Mouse (Mus musculus) mature B cell (primary cell): Measurements from ENCODE around the gene Zfp827.
"Not testable (repeated sequence)": the region's sequence is repeated elsewhere in the genome, so short reads cannot be mapped to it uniquely, and the experiment has no call there.

ENCODE experiments used
- in situ Hi-C: fragments of 300-500 bp; cut with MboI; formaldehyde crosslinking; loops from 2 replicates; pipeline ENCODE4 v1.14.3; 2019

Zfp827 gene

DNA sequence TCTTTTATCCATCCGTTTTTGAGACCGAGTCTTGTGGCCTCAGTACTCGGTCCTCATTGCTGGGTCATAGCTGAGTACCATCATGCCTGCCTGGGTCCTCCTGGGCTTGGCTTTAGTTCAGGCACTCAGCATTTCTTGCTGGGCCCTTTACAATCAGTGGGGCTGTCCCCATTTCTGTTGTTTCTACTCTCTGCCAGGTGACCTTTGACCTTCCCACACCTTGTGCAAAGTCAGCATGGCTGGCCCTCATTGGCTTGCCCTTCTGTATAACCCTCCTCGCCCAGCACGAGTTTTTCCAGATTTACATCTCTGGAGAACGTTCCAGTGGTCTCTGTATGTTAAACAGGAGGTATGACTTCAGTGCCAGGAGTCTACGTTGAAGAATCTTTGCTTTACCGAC, 83.2 kb downstream of the Zfp827 start:
- in situ Hi-C loops: no loop called here

DNA sequence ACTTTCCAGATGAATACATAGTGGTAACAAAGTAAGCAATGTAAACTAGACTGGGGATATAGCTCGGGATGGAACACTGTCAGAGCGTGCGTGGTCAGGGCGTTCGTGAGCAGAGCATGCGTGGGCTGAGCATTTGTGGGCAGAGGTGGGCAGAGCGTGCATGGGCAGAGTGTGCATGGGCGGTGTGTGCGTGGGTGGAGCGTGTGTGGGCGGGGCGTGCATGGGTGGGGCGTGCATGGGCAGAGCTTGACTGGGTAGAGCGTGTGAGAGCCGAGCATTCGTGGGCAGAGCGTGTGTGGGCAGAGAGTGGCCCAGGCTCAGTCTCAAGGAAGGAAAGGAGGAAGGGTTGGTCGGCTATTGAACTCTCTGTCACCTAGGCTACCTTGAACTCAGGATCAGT, 84.2 kb downstream of the Zfp827 start:
- in situ Hi-C loops: no loop called here

DNA sequence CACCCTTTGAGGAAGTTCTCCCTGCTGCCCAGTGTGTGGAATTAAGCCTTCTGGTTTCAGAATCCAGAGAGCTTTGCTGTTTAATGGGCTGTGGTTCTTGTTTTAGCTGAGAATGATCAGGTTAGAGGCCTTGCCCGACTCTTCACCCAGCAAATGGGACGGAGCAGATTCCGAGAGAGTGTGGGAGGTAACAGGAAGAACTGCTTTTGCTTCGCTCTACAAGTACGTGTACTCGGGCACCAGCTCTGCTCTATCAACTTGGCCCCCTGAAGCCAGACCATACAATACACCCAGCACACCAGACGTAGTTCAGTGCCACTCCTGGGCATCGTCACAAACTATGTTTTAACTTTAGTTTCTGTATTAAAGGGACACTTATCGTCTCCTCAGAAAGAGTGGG, 85.3 kb downstream of the Zfp827 start:
- in situ Hi-C loops: no loop called here

DNA sequence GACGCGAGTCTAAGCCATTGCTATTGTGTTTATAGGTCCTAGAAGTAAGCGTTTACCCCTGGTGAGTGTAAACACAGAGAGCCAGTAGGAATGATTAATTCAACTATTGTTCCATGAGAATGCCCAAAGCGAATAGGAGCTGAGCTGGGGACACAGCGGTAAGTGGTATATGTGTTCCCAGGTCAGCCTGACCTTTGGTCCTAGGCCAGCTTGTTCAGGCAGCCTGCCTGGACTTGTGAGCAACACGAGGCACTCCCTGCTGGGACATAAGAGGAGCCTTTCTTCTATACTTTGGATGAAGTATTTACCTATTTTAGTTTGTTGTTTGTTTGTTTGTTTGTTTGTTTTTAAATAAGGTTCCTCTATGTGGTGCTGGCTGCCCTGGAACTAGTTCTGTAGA, 86.3 kb downstream of the Zfp827 start:
- in situ Hi-C loops: no loop called here

DNA sequence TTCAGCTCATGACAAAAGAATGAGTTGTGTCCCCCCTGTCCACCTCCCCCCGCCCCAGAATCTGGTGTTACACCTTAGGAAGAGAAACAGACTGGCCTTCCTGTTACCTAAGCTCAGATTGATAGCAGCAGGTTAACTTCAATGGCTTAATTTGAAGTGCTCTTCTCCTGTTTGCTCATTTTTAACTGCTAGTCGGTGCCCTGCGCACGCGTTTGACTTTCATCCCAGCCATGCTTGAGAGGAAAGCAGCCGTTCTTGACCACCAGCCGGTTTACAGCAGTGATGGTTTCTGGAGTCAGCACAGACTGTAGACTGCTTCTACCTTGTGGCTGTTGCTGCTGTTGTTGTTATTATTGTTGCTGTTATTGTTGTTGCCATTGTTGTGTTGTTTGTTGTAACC, 88.2 kb downstream of the Zfp827 start:
- in situ Hi-C loops: no loop called here

DNA sequence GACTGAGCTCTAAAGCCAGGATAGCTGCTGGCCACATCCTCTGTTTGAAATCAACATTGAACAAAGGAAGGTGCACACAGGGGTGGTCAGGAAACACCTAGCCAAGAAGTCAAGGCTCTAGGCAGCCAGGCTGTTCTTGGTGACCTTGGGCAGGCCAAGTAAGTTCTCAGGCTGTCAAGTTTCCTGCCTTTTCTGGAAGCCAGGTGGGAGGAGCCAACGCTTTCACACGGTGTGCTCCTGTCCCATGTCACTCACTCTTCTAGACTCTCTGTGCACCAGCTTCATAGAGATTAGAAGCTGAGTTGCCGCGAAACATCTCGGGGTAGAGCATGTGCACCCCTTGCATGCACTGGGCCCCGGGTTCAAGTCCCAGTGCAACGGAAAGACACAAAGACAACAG, 89.5 kb downstream of the Zfp827 start:
- in situ Hi-C loops: no loop called here

DNA sequence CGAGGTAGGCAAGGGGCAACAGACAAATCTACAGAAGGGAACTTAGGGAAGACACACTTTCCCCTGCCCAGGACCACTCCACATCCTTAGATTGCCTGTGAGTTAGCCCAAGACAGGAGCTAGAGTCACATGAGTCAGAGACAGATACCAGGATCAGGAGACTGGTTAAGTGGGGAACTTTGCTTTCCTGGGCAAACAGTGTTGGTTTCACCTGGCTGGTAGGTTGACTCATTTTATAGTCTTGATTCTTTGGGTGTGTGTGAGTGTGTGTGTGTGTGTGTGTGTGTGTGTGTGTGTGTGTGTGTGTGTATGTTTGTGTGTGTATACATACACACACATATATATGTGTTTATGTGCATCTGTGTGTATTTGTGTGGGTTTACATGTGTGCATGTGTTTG, 93.4 kb downstream of the Zfp827 start:
- in situ Hi-C loops: no loop called here

DNA sequence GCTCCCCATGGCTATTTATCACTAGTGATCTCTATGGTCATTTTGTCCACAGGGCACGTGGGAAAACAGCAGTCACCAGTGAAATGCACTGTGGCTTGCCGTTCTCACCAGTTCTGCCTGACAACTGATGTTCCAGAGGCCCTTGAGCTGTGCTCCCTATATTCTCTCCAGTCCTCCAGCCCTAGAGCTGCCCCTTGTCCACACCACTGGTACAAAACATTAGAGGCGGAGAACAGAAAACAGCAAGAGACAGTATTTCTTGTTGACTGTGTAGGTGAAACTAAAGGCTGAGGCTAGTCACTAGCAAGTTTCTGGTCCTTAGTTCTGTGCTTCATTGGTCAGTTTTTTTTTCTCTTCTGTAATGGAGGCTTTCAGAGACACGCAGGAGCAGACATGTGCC, 96.0 kb downstream of the Zfp827 start:
- in situ Hi-C loops: no loop called here

DNA sequence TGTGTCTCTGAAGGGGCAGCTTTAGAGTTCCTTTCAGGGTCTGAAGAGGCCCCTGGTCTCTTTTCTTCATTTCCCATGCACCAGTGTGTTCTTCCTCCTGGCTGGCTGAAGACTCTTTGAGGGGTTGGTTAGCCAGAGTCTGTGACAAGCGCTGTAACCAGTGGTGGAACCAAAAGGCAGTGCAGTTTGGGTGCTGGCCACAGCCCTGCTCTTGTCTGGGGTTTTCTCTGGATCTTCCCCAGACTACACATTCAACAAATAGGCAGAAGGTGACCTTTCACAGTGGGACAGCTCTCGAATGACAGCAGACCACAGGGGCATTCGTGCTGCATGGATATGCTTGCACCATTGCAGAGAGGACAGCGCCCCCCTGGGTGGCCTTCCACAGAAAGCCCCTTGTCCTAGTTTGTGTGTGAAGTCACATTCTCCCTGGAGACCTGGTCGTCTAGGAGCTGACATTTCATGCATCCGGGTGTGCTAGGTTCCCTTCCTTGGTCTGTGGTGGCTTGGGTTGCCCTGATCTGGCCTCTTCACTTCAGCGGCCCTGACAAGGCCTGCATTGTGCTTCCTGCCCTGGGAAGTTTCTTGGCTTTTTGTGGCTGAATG, 99.1 kb downstream of the Zfp827 start:
- in situ Hi-C loops: no loop called here

DNA sequence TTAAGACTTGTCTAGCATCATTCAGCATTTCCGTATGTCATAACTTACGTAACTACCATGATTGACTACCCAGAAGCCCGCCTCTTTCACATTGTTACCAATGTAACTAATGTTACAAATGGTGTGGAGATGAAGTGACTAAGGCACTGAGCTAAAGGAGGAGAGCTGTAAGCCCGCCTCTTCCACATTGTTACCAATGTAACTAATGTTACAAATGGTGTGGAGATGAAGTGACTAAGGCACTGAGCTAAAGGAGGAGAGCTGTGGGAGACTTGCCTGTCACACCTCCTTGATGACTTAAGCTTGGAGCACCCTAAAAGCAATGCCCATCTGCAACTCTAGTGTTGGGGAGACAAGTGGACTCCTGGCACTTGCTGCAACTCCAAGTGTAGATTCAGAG, 100.3 kb downstream of the Zfp827 start:
- in situ Hi-C loops: not testable (repeated sequence)

DNA sequence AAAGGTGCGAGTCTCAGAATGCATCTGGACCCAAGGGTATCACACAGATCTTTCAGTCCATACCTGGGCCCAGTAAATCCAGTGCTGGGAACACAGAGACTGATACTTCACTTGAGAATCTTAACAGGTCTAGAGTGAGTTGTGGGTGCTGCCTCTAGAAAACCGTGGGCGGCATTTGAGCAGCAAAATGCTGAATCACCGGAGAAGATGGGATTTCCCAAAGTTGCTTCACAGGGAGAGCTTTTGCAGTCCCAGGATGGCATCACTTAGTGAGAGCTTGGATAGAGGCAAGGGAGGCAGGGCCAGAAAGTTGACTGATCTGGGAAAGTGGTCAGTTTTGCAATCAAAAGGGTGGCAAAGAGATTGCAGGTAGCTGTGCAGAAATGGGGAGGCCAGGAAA, 111.4 kb downstream of the Zfp827 start:
- in situ Hi-C loops: no loop called here

DNA sequence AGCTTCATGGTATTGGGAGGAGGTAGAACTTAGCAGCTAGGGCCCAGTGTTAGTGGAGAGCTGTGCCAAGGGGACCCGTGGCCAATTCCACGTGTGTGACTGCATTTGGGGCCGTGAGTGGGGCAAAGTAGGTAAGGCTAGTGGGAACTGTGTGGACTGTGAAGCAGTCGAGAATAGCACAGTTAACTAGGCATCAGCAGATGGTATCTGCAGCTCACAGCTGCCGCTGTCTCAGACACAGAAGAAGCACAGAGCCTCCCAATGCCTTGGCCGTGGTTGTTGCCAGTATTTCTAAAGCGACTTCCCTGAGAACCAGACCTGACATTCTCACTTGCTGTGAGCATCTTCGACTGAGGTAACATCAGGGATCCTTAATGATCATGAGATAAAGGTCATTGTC, 112.7 kb downstream of the Zfp827 start:
- in situ Hi-C loops: no loop called here

DNA sequence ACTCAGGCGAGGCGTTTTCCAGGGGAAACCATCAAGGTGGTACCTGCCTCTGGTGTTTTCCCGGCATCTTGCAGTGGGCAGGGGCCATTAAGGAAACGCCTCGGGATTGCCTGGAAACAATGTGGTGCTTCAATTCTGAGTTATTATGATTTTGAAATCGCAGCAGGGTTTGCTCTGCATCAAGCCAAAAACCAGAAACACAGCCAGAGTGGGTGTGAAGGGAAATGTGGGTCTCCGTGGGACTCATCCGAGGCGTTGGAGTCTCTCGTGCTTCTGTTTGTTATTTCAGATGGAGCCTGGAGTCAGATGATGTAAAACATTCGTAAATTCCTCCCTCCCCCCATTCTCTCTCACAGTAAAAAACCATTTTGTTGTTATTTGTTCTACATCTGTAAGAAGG, 113.4 kb downstream of the Zfp827 start:
- in situ Hi-C loops: no loop called here

DNA sequence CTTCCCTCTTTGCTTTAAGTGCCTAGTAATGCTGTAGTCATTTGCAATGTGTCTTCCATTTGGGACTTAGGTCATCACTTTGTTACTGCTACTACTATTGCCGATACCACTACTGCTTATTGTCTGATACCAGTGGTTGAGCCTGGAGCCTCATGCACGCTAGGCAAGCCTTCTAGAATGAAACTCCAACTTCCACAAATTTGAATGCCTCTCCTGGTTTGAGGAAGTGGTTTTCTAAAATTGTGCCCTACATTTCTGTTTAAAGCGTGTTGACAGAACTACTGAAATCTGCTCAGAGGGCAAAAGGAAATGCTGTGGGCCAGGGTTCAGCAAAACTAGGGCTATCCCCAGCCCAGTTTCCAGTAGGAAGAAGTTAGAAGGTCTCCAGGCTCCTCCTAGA, 115.5 kb downstream of the Zfp827 start:
- in situ Hi-C loops: no loop called here

DNA sequence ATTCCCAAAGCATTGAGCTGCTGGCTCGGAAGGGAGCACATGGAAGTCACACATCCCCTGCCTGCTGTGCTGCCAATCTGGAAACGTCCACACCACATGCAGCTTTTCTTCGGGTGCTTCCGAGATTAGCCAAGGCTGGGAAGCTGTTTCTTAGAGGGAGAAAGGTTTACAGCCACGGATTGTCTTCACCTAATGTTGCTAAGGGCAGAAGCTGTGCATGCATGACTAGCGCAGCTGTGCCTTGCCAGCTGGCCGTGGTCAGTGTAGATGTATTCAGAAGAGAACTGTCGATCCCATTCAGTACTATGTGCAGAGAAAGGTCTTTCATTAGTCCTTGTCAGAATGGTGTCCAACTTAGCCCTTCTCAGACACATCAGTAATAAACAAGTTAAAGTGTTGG, 117.0 kb downstream of the Zfp827 start:
- in situ Hi-C loops: no loop called here

DNA sequence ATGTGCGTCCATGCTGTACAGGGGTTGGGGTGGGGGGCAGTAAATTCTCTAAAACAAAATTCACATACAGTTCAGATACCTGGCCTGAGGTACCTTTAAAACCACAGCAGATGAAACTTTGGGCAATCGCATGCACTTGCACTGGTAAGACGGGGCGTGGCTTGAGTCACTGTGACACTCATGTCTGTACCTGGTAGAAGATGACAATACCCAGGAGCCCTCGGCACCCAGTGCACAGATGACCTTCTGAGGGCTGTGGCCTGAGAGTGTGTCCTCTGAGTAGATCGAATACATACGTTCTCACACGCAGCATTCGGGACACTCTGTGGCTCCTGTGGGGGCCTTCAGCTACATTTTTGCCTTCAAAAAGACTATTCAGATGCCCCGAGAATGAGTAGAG, 117.4 kb downstream of the Zfp827 start:
- in situ Hi-C loops: no loop called here

DNA sequence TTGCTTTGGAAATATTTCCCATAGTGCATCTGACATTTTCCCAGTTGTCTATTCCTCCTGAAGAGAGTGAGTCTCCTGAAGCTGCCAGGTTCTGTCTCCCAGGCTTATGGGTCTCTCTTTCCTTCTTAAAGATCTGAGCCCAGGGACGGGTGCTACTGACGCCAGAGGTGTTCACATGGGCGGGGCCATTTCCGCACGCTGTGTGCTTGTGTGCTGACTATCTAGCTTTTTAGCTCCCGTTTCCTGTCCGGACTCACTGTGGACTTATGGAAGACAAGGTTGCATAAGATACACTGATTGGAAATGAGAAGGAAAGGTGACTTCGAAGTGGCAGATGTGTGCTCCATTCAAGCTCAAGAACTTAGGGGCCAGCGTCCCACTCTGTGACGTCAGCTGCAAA, 120.6 kb downstream of the Zfp827 start:
- in situ Hi-C loops: no loop called here

DNA sequence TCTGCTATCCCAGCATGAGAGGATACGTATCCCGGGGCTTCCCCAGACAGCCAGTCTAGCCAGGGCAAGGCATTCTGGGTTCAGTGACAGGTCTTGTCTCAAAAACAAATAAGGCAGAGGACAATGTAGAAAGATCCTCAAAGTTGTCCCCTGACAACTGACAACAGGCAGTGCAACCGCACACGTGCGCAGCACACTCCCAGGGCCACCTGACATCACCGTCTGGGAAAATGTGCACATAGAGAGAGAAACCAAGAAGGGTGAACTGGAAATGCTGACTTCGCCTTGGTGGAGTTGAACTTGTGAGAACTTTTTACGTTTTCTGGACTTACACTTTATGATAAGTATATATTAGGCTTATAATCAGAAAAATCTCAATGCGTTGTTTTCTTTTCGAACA, 121.6 kb downstream of the Zfp827 start:
- in situ Hi-C loops: no loop called here

DNA sequence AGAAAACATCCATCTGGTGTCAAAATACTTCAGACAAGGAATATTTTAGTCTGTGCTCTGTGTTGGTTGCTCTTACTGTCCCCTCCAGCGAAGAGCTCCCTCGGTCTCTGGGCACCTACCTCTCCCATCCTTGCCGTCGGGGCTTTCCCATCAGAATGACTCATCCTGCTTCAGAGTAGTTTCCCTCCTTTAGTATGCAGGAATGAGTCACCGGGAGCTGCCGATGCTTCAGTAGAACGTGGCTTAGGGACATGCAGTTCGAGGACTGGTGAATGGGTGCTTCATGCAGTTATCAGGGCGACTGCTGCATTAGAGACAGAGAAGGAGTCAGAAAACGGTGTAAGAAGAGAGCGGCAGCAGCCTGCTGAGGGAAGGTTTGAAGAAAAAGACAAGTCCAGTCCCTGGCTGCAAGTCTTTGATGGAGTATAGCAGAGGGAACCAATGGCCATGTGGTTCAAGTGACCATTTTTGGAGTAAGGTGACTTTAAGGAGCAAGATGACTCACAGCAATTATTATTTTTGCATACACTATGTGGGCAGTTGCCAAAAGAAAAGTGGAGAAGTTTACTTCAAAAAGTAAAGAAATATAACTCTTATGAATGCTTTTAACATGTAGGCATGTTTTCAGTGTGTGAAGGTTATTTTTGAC, 122.4 kb downstream of the Zfp827 start:
- in situ Hi-C loops: no loop called here

DNA sequence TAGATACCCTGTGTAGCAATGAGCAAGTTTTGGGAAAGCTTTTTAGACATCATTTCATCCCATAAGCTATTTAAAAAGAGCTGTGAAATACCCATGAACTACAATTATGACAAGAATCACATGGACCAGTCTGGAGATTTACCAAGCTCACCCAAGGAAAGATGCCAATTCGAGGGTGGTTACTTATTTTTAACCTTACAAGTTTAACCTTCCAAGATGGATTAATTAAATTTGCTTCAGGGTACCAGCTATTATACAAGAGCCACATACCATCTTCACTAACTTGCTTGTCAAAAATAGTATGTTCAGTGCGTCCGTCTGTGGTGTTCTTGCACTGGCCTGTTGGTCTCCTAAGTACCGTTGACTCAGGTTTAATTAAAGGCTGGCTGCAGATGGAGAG, 123.4 kb downstream of the Zfp827 start:
- in situ Hi-C loops: no loop called here

DNA sequence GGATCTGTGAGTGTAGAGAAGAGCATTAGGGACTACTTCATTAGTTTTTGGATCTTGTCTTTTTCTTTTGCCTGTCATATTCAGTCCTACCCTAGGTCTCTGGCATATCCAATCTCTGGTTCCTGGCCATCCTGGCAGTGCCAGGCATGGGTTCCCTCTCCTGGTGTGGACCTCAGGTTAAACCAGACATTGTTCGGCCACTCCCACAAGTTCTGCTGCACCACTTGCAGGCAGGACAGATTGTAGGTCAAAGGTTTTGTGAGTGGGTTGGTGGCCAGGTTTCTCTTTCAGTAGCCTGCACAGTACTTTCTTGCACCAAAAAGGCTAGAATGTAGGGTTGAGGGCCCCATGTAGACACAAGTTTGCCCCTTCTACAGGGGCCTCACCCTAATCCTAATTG, 125.0 kb downstream of the Zfp827 start:
- in situ Hi-C loops: no loop called here

DNA sequence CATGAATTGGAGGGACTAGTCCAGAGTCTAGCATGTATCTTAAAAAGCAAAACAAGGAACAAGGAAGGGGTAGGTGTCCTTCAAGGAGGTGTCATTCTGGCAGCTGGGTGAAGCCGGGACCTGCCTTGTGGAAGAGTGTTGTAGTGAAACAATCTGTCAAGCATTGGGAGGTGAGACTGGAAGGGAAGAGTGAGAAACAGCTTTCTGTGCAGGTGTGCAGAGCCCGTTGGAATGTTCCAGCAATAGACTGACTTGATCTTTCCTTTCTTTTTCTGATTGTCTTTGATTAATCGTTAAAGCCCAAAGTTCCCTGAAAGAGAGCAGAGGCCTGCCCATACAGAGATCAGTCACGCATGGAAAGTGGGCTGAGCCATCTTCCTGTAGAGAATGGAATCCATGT, 125.4 kb downstream of the Zfp827 start:
- in situ Hi-C loops: no loop called here

DNA sequence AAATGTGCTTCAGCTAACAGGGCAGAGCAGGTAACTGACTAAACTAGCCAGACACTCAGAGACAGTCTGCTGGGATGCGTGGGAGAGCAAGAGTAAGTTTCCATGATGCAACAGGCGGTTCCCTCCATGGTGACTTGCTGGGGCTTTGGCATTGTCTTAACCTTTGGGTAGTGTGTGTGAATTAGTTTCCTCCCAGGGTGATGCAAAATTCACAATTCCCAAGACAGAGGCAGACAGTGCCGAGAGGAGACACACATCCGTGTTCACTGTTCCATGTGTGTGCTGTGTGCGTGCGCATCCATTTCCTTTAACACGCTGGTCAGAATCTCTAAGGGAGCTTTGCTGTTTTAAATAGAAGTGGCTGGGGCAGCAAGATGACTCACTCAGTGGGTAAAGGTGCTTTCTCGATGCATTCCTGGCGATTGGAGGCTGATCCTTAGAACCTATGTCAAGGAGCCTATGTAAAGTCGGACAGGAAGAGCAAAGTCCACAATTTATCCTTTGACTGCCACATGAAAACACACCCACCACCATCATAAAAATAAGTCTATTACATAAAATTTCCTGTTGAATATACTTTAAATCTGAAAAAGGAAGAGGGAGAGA, 127.4 kb downstream of the Zfp827 start:
- in situ Hi-C loops: no loop called here

DNA sequence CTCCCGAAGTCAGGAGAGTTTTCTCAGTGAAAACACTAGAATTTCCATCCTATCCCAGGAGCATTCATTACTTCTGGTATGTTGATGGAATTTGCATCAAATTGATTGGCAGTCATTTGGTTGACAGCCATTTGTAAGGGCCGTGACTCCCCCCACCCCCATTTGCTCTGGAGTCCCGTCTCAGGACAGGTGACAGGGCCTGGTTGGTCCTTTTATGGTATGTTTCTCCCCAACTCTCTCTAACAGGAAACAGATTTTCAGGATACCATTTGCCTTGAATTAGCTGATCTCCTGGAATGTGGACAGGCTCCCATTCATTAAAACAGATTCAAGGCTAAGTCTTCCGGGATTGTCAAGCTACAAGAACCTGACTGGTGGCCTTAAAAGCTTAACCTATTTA, 129.1 kb downstream of the Zfp827 start:
- in situ Hi-C loops: no loop called here
